Mouse (Mus musculus) midbrain, embryonic 11.5 days (tissue): ENCODE measurements around the gene Ephx4. TPM values are rescaled to one million over a fixed set of nuclear protein-coding genes. Genes with fewer than 3 reads are reported as not detected.
A peak's percentile ranks its signal among the peaks of the same experiment; 100 is the strongest.

Source experiments
- ATAC-seq: fragments of 200-750 bp; cut with Nextera tagmentation; 2 replicates; pipeline ENCODE4 v1.8.0; 2017; ENCODE audit warnings: moderate TSS enrichment, moderate library complexity; ENCODE audit not compliant: low FRiP score
- DNase-seq: peaks from one replicate; pipeline ENCODE4 v3.0.0; 2015; ENCODE audit warnings: low spot score; ENCODE audit errors: missing footprints
- H3K27ac ChIP-seq: fragments of 300-500 bp; sonication (generic); 2 replicates; pipeline ENCODE4 v1.5.1; 2014; ENCODE audit warnings: low read depth, low read length
- H3K27me3 ChIP-seq: fragments of 300-500 bp; sonication (generic); 2 replicates; pipeline ENCODE4 v1.6.1; 2014; ENCODE audit warnings: mild to moderate bottlenecking, low read length, moderate library complexity, mixed read lengths; ENCODE audit not compliant: control insufficient read depth, insufficient read depth
- H3K36me3 ChIP-seq: fragments of 300-500 bp; sonication (generic); 2 replicates; pipeline ENCODE4 v1.6.1; 2014; ENCODE audit warnings: mild to moderate bottlenecking, low read length, moderate library complexity, mixed read lengths; ENCODE audit not compliant: control insufficient read depth, insufficient read depth
- H3K4me1 ChIP-seq: fragments of 300-500 bp; sonication (generic); 2 replicates; pipeline ENCODE4 v1.6.1; 2014; ENCODE audit warnings: low read length; ENCODE audit not compliant: control insufficient read depth, insufficient read depth
- H3K4me2 ChIP-seq: fragments of 300-500 bp; sonication (generic); 2 replicates; pipeline ENCODE4 v1.6.1; 2014; ENCODE audit warnings: mild to moderate bottlenecking, moderate library complexity
- H3K4me3 ChIP-seq: fragments of 300-500 bp; sonication (generic); 2 replicates; pipeline ENCODE4 v1.5.1; 2014; ENCODE audit warnings: low read depth, low read length
- H3K9ac ChIP-seq: fragments of 300-500 bp; sonication (generic); 2 replicates; pipeline ENCODE4 v1.6.1; 2014; ENCODE audit warnings: low read length
- H3K9me3 ChIP-seq: fragments of 300-500 bp; sonication (generic); 2 replicates; pipeline ENCODE4 v1.6.1; 2016; ENCODE audit warnings: low read length; ENCODE audit not compliant: control insufficient read depth
- WGBS: fragments of 180-500 bp; shearing (Covaris S2); extraction: QIAGEN DNeasy Blood & Tissue Kit; methylation state at CpG from one replicate; pipeline ENCODE4 v1.1.7; 2014; 5-methylcytosine and 5-hydroxymethylcytosine counted together
- polyA plus RNA-seq: library from polyadenylated mRNA; unstranded; fragments of >200 nt; fragmentation: Nextera tagmentation; extraction: Ambion mirVana; gene quantifications from 2 replicates; pipeline ENCODE4 v1.2.1, GENCODE M21; 2014

The Ephx4 gene
- polyA plus RNA-seq, 1 experiment from 2014 or later: 0.72 TPM

- H3K27me3 ChIP-seq: no peaks in the 10 kb centered on the region
- H3K36me3 ChIP-seq: no peaks in the 10 kb centered on the region
- ATAC-seq (no peak), DNase-seq (no peak)
- H3K9me3 ChIP-seq: no peaks in the 10 kb centered on the region
- H3K27ac ChIP-seq: no peak overlapping the region
- no peak overlapping the region for H3K4me2 ChIP-seq
- no peak overlapping the region for H3K4me3 ChIP-seq
- no peaks in the 10 kb centered on the region for H3K4me1 ChIP-seq
- H3K9ac ChIP-seq: no peak overlapping the region
- WGBS: 75% methylated on average over 2 of the region's 2 CpGs
These were observed 9.7 kb downstream of the Ephx4 start for GRCm38 (mm10) chr5:107412285-107412684.

DNA sequence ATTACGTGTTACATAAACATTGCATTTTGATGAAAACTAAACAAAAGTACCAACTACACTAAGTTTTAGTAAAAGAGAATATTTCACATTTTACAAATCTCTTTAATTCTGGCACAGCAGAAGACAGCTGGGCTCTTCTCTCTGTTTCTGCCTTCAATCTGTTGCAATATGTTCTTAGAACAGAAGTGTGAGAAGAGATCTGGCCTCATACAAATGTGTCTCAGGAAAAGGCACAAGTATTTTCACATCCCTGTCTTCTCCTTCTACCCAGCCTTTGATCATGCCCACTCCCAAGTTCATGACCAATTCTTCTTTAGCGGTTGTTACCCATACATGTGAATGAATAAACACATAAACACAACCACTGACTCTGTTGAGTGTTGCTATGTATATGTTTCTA lies 12.6 kb downstream of the Ephx4 start:
- H3K4me3 ChIP-seq: no peak overlapping the region
- H3K9me3 ChIP-seq: no peaks in the 10 kb centered on the region
- DNase-seq (no peak), ATAC-seq (no peak)
- WGBS: 85% methylated on average over 2 of the region's 2 CpGs
- H3K9ac ChIP-seq: no peak overlapping the region
- H3K4me2 ChIP-seq: no peak overlapping the region
- H3K27me3 ChIP-seq: no peaks in the 10 kb centered on the region
- H3K36me3 ChIP-seq: no peaks in the 10 kb centered on the region
- H3K27ac ChIP-seq: no peak overlapping the region
- H3K4me1 ChIP-seq: no peaks in the 10 kb centered on the region

DNA sequence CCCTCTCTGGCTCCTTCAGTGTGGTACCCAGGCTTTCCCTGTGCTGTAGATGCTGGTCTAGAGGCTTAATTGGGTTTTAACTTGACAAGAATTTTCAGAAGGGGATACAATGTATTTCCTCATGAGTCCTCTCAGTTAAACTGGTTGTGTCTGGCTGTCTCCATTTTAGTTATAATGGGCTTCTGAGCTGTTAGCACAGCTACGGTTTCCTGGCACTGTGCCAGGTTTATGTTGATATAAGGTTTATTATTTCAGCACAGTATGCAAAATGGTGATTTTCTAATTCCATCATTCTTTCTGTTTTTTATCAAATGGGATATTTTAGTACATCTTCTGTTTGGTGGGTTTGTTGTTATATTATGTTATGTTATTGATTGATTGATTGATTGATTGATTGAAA lies 19.1 kb downstream of the Ephx4 start:
- Histone ChIP-seq H3K4me2 (no peak overlapping the region), H3K27ac (no peak overlapping the region), H3K9me3 (no peaks in the 10 kb centered on the region), H3K9ac (no peak overlapping the region), H3K4me3 (no peak overlapping the region), H3K36me3 (no peaks in the 10 kb centered on the region), H3K4me1 (no peaks in the 10 kb centered on the region), H3K27me3 (no peaks in the 10 kb centered on the region)
- 95% methylated on average over 1 of the region's 1 CpGs for WGBS
- DNase-seq (no peak), ATAC-seq (no peak)

GRCm38 (mm10) chr5:107431249-107431648 lies 28.7 kb downstream of the Ephx4 start, which contains the start of gene Lpcat2b:
TSS of gene Lpcat2b (plus strand) at chr5:107431549.
- no peaks in the 10 kb centered on the region for H3K9me3 ChIP-seq
- ATAC-seq (no peak), DNase-seq (no peak)
- H3K9ac ChIP-seq: no peak within 1 kb of the TSS
- no peaks in the 10 kb centered on the region for H3K4me1 ChIP-seq
- 81% methylated on average over 3 of the region's 3 CpGs for WGBS
- H3K4me3 ChIP-seq: no peak within 1 kb of the TSS
- H3K4me2 ChIP-seq: no peak within 1 kb of the TSS
- no peaks in the 10 kb centered on the region for H3K36me3 ChIP-seq
- no peak within 1 kb of the TSS for H3K27ac ChIP-seq
- H3K27me3 ChIP-seq: no peaks in the 10 kb centered on the region

GRCm38 (mm10) chr5:107434001-107434400 lies 31.5 kb downstream of the Ephx4 start:
- Histone ChIP-seq H3K4me3 (no peak overlapping the region), H3K4me1 (0 out of 2 replicates have a peak, but pooled peaks cover 5% of the 10 kb centered on the region), H3K4me2 (no peak overlapping the region), H3K9ac (no peak overlapping the region), H3K27ac (no peak overlapping the region), H3K36me3 (no peaks in the 10 kb centered on the region), H3K9me3 (no peaks in the 10 kb centered on the region), H3K27me3 (no peaks in the 10 kb centered on the region)
- DNase-seq (no peak), ATAC-seq (no peak)
- WGBS: 79% methylated on average over 5 of the region's 5 CpGs

DNA sequence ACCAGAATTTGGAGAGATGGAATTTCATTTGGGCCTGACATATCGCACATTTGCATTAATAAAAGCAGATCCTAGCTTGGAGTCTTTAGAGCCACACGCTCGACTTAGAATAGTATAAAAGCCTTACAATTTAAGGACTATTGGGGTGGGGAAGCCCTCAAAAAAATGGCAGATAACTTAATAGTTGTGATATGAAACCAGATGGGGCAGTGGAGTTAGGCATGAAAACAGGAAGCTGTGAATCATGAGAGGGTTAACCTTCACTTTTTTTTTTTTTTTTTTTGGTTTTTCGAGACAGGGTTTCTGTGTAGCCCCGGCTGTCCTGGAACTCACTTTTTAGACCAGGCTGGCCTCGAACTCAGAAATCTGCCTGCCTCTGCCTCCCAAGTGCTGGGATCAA lies 33.6 kb downstream of the Ephx4 start:
- WGBS: 86% methylated on average over 6 of the region's 6 CpGs

DNA sequence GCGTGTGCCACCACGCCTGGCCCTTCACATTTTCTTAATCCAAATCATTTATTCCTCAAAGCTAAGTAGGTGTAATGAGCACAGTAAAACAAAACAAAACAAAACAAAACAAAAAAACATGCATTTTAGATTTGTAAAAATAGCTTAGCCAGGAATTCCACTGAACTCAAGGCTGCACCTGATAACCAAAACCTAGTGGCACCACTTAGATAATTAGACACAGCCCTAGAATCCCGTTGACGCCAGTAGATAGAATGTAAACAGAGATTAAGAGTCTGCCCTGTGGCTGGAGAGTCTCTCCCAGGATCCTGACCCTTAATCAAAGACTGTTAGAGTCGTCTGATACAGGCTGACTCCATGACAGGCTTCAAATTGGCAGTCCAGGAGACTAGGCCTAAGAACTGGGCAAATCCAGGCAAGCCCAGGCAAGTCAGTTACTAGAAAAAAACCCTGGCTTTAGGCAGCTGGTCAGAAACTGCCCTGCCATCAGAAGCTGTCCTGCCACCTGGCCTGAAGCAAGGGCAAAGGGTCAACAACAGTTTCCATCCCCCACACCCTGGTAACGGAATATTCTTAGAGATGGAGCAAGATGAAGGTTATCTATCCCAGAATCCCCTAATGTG lies 34.2 kb downstream of the Ephx4 start:
- Histone ChIP-seq H3K27ac (no peak overlapping the region), H3K4me3 (no peak overlapping the region), H3K4me1 (0 out of 2 replicates have a peak, but pooled peaks cover 5% of the 10 kb centered on the region), H3K9ac (no peak overlapping the region), H3K36me3 (no peaks in the 10 kb centered on the region), H3K9me3 (no peaks in the 10 kb centered on the region), H3K4me2 (no peak overlapping the region), H3K27me3 (no peaks in the 10 kb centered on the region)
- WGBS: 81% methylated on average over 6 of the region's 6 CpGs
- DNase-seq (no peak), ATAC-seq (no peak)

More for the DNA sequence above, 33.6 kb downstream of the Ephx4 start:
- Histone ChIP-seq H3K27ac (no peak overlapping the region), H3K9me3 (no peaks in the 10 kb centered on the region), H3K4me3 (no peak overlapping the region), H3K9ac (no peak overlapping the region), H3K4me1 (0 out of 2 replicates have a peak, but pooled peaks cover 5% of the 10 kb centered on the region), H3K27me3 (no peaks in the 10 kb centered on the region), H3K36me3 (no peaks in the 10 kb centered on the region), H3K4me2 (no peak overlapping the region)
- no peak for DNase-seq
- ATAC-seq: no peak

- Histone ChIP-seq H3K9ac (peak within 1 kb of the TSS; percentile 95), H3K4me3 (peak within 1 kb of the TSS; percentile 83), H3K4me2 (peak within 1 kb of the TSS; percentile 74), H3K27ac (peak within 1 kb of the TSS; percentile 57; the same call in 1 of the 2 replicates), H3K4me1 (0 out of 2 replicates have a peak, but pooled peaks cover 5% of the 10 kb centered on the region), H3K27me3 (no peaks in the 10 kb centered on the region), H3K36me3 (no peaks in the 10 kb centered on the region), H3K9me3 (no peaks in the 10 kb centered on the region)
- WGBS: under 1% methylated on average over 48 of the region's 51 CpGs
- ATAC-seq: peak; percentile 94
- peak; percentile 100 for DNase-seq
These were observed 35.1 kb downstream of the Ephx4 start, which contains the start of gene Btbd8 for GRCm38 (mm10) chr5:107437464-107438281. TSS of gene Btbd8 (plus strand) at chr5:107437997.

DNA sequence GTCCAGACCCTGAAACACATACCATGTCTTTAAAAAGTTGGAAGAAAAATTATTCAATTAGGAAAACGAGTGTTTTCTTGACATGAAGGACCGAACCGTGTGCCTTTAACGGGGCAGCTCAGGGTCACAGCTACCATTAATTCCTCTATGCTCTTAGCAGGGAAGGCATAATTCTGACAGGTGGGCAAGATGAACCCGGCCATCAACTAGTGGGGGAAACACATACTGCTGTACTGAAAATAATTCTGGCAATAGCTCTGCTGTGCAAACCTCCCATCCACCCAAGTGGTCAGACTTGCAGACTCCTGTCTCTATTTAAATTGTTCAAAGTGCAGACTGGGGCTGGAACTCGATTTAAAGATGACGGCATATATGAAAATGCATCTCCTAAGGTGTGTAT lies 35.8 kb downstream of the Ephx4 start:
- no peaks in the 10 kb centered on the region for H3K27me3 ChIP-seq
- WGBS: 20% methylated on average over 7 of the region's 7 CpGs
- H3K4me1 ChIP-seq: 0 out of 2 replicates have a peak, but pooled peaks cover 5% of the 10 kb centered on the region
- H3K27ac ChIP-seq: no peak overlapping the region
- no peak for DNase-seq
- peak overlapping the region; percentile 95 for H3K9ac ChIP-seq
- peak overlapping the region; percentile 83 for H3K4me3 ChIP-seq
- no peaks in the 10 kb centered on the region for H3K36me3 ChIP-seq
- peak overlapping the region; percentile 74 for H3K4me2 ChIP-seq
- ATAC-seq: peak; percentile 36
- H3K9me3 ChIP-seq: no peaks in the 10 kb centered on the region
